Mouse (Mus musculus) testis, adult 2 months (tissue): ENCODE measurements around the gene Fabp3. TPM values are rescaled to one million over a fixed set of nuclear protein-coding genes. Genes with fewer than 3 reads are reported as not detected.
A peak's percentile ranks its signal among the peaks of the same experiment; 100 is the strongest.

ENCODE experiments used
- H3K27ac ChIP-seq: fragments of 200-500 bp; 2 replicates; pipeline ENCODE4 v1.5.1; 2012; ENCODE audit warnings: low read depth, low read length; ENCODE audit not compliant: control insufficient read depth, insufficient read depth
- H3K27me3 ChIP-seq: fragments of 200-500 bp; 2 replicates; pipeline ENCODE4 v1.6.1; 2012; ENCODE audit warnings: mild to moderate bottlenecking, low read length, moderate library complexity; ENCODE audit not compliant: control insufficient read depth, insufficient read depth
- H3K36me3 ChIP-seq: fragments of 200-500 bp; 2 replicates; pipeline ENCODE4 v1.6.1; 2012; ENCODE audit warnings: mild to moderate bottlenecking, low read length; ENCODE audit not compliant: control insufficient read depth, insufficient read depth
- H3K4me1 ChIP-seq: fragments of 200-500 bp; 2 replicates; pipeline ENCODE4 v1.6.1; 2012; ENCODE audit warnings: low read length; ENCODE audit not compliant: control insufficient read depth, insufficient read depth
- H3K4me3 ChIP-seq: fragments of 200-500 bp; 2 replicates; pipeline ENCODE4 v1.5.1; 2012; ENCODE audit warnings: low read depth, mild to moderate bottlenecking, low read length, moderate library complexity, mixed read lengths; ENCODE audit not compliant: control insufficient read depth
- CTCF ChIP-seq: fragments of 200-500 bp; IDR thresholded peaks from 2 replicates; pipeline ENCODE4 v1.5.1; 2012; ENCODE audit warnings: low read depth, mild to moderate bottlenecking, inconsistent platforms, low read length, moderate library complexity; ENCODE audit not compliant: control insufficient read depth, insufficient read depth, insufficient replicate concordance
- POLR2A ChIP-seq: fragments of 200-500 bp; IDR thresholded peaks from 2 replicates; pipeline ENCODE4 v1.6.1; 2012; ENCODE audit warnings: low read depth, mild to moderate bottlenecking, inconsistent platforms, low read length, moderate library complexity; ENCODE audit not compliant: control insufficient read depth
- polyA plus RNA-seq: library from polyadenylated mRNA; depleted of rRNA; stranded (reverse); fragments of >200 nt; gene quantifications from 2 replicates; pipeline ENCODE4 v1.2.3, GENCODE M21; 2012; rRNA removed

Fabp3 gene
- 127 and 192 TPM in 2 replicates for polyA plus RNA-seq

GRCm38 (mm10) chr4:130308231-130309081 lies at the start of gene Fabp3, which contains the start of gene Gm10570:
Fabp3 (plus strand) TSS chr4:130308595.
Gm10570 (minus strand) TSS chr4:130308674.
- Histone ChIP-seq H3K27ac (peak within 1 kb of the TSS; percentile 73), H3K4me3 (peak within 1 kb of the TSS; percentile 73), H3K36me3 (no peaks in the 10 kb centered on the region), H3K27me3 (no peaks in the 10 kb centered on the region), H3K4me1 (peaks cover 31% of the 10 kb centered on the region)
- no peak for TF ChIP-seq POLR2A
- no peak for TF ChIP-seq CTCF

GRCm38 (mm10) chr4:130260406-130260805 lies 48.0 kb upstream of the Fabp3 start:
- TF ChIP-seq POLR2A (no peak), CTCF (peak; percentile 11; the same call in 1 of the 2 replicates)
- H3K27ac ChIP-seq = no peak overlapping the region
- no peak overlapping the region for H3K4me3 ChIP-seq
- no peaks in the 10 kb centered on the region for H3K36me3 ChIP-seq
- peaks cover 7% of the 10 kb centered on the region for H3K4me1 ChIP-seq
- H3K27me3 ChIP-seq = no peaks in the 10 kb centered on the region

- no peak overlapping the region for H3K27ac ChIP-seq
These were observed 44.3 kb upstream of the Fabp3 start for GRCm38 (mm10) chr4:130264131-130264530.

GRCm38 (mm10) chr4:130264698-130265349 lies 43.6 kb upstream of the Fabp3 start:
- Histone ChIP-seq H3K36me3 (no peaks in the 10 kb centered on the region), H3K27ac (no peak overlapping the region), H3K27me3 (no peaks in the 10 kb centered on the region), H3K4me3 (peak overlapping the region; percentile 47), H3K4me1 (peaks cover 7% of the 10 kb centered on the region)
- TF ChIP-seq POLR2A = no peak
- peak; percentile 91 for TF ChIP-seq CTCF

More at GRCm38 (mm10) chr4:130264131-130264530, 44.3 kb upstream of the Fabp3 start:
- Histone ChIP-seq H3K4me1 (peaks cover 7% of the 10 kb centered on the region), H3K36me3 (no peaks in the 10 kb centered on the region), H3K27me3 (no peaks in the 10 kb centered on the region), H3K4me3 (peak overlapping the region; percentile 38)
- TF ChIP-seq POLR2A (no peak), CTCF (no peak)

- Histone ChIP-seq H3K27me3 (no peaks in the 10 kb centered on the region), H3K36me3 (no peaks in the 10 kb centered on the region), H3K4me3 (no peak overlapping the region; the same call in 1 of the 2 replicates), H3K27ac (no peak overlapping the region), H3K4me1 (peaks cover 7% of the 10 kb centered on the region)
- TF ChIP-seq CTCF (no peak), POLR2A (no peak)
These were observed 41.8 kb upstream of the Fabp3 start for GRCm38 (mm10) chr4:130266601-130267000.

GRCm38 (mm10) chr4:130267069-130267468 lies 41.3 kb upstream of the Fabp3 start:
- peaks cover 7% of the 10 kb centered on the region for H3K4me1 ChIP-seq
- TF ChIP-seq CTCF (no peak), POLR2A (no peak)
- no peak overlapping the region for H3K4me3 ChIP-seq
- H3K27me3 ChIP-seq = no peaks in the 10 kb centered on the region
- H3K36me3 ChIP-seq = no peaks in the 10 kb centered on the region
- H3K27ac ChIP-seq = no peak overlapping the region

- Histone ChIP-seq H3K27ac (peak overlapping the region; percentile 22; the same call in 1 of the 2 replicates), H3K27me3 (0 out of 2 replicates have a peak, but pooled peaks cover 3% of the 10 kb centered on the region), H3K4me3 (peak overlapping the region; percentile 33), H3K36me3 (no peaks in the 10 kb centered on the region), H3K4me1 (peaks cover 10% of the 10 kb centered on the region)
- TF ChIP-seq CTCF (no peak), POLR2A (no peak)
These were observed 39.7 kb upstream of the Fabp3 start for GRCm38 (mm10) chr4:130268736-130269135.
